Mouse (Mus musculus) limb, embryonic 11.5 days (tissue): ENCODE measurements around the gene Rnf6. TPM values are rescaled to one million over a fixed set of nuclear protein-coding genes. Genes with fewer than 3 reads are reported as not detected.

ENCODE experiments used
- ATAC-seq: fragments of 200-750 bp; cut with Nextera tagmentation; 2 replicates; pipeline ENCODE4 v1.8.0; 2017; ENCODE audit warnings: low read depth; ENCODE audit not compliant: insufficient number of reproducible peaks, low FRiP score, low TSS enrichment
- DNase-seq: peaks from one replicate; pipeline ENCODE4 v3.0.0-alpha.2; 2015; ENCODE audit warnings: low spot score
- H3K27ac ChIP-seq: fragments of 300-500 bp; sonication (generic); replicated peaks from 2 replicates; pipeline ENCODE4 v1.5.1; 2014; ENCODE audit warnings: low read depth, mild to moderate bottlenecking, low read length
- H3K27me3 ChIP-seq: fragments of 300-500 bp; sonication (generic); 2 replicates; pipeline ENCODE4 v1.6.1; 2014; ENCODE audit warnings: mild to moderate bottlenecking, low read length, mixed read lengths; ENCODE audit not compliant: control insufficient read depth, insufficient read depth
- H3K36me3 ChIP-seq: fragments of 300-500 bp; sonication (generic); 2 replicates; pipeline ENCODE4 v1.6.1; 2014; ENCODE audit warnings: mild to moderate bottlenecking, low read length, moderate library complexity, mixed read lengths; ENCODE audit not compliant: control insufficient read depth, insufficient read depth
- H3K4me1 ChIP-seq: fragments of 300-500 bp; sonication (generic); 2 replicates; pipeline ENCODE4 v1.6.1; 2014; ENCODE audit warnings: low read length, mixed read lengths; ENCODE audit not compliant: control insufficient read depth, insufficient read depth
- H3K4me2 ChIP-seq: fragments of 300-500 bp; sonication (generic); 2 replicates; pipeline ENCODE4 v1.6.1; 2014; ENCODE audit warnings: low read depth, mild to moderate bottlenecking, moderate library complexity; ENCODE audit not compliant: severe bottlenecking
- H3K4me3 ChIP-seq: fragments of 300-500 bp; sonication (generic); 2 replicates; pipeline ENCODE4 v1.5.1; 2014; ENCODE audit warnings: low read depth, low read length
- H3K9ac ChIP-seq: fragments of 300-500 bp; sonication (generic); 2 replicates; pipeline ENCODE4 v1.6.1; 2014; ENCODE audit warnings: mild to moderate bottlenecking, low read length
- H3K9me3 ChIP-seq: fragments of 300-500 bp; sonication (generic); 2 replicates; pipeline ENCODE4 v1.6.1; 2016; ENCODE audit warnings: low read length; ENCODE audit not compliant: control insufficient read depth
- WGBS: fragments of 180-500 bp; shearing (Covaris S2); extraction: QIAGEN DNeasy Blood & Tissue Kit; methylation state at CpG from one replicate; pipeline ENCODE4 v1.1.7; 2014; 5-methylcytosine and 5-hydroxymethylcytosine counted together
- polyA plus RNA-seq: library from polyadenylated mRNA; unstranded; fragments of >200 nt; fragmentation: Nextera tagmentation; extraction: Ambion mirVana; gene quantifications from 2 replicates; pipeline ENCODE4 v1.2.1, GENCODE M21; 2014

The Rnf6 gene
- polyA plus RNA-seq, 1 experiment from 2014 or later, result 26.2 TPM

GRCm38 (mm10) chr5:146220501-146220878 is 865 bp downstream of the Rnf6 start:
- peak overlapping the region; percentile 56 for H3K4me2 ChIP-seq
- ATAC-seq, result peak; percentile 69
- 8% methylated on average over 13 of the region's 13 CpGs for whole genome bisulfite sequencing
- peak overlapping the region; percentile 52 for H3K4me3 ChIP-seq
- DNase-seq, result no peak
- no peak overlapping the region for H3K27ac ChIP-seq
- 0 out of 2 replicates have a peak, but pooled peaks cover 3% of the 10 kb centered on the region for H3K4me1 ChIP-seq
- no peaks in the 10 kb centered on the region for H3K9me3 ChIP-seq
- no peaks in the 10 kb centered on the region for H3K27me3 ChIP-seq
- peak overlapping the region; percentile 48; the same call in 1 of the 2 replicates for H3K9ac ChIP-seq
- H3K36me3 ChIP-seq, result peaks cover 3% of the 10 kb centered on the region; the same call in 1 of the 2 replicates

GRCm38 (mm10) chr5:146205537-146205936 is 15.8 kb downstream of the Rnf6 start:
- Histone ChIP-seq H3K9me3 (no peaks in the 10 kb centered on the region), H3K27ac (no peak overlapping the region), H3K27me3 (no peaks in the 10 kb centered on the region), H3K9ac (no peak overlapping the region), H3K4me2 (no peak overlapping the region), H3K36me3 (peaks cover 27% of the 10 kb centered on the region), H3K4me3 (no peak overlapping the region), H3K4me1 (no peaks in the 10 kb centered on the region)
- ATAC-seq (no peak), DNase-seq (no peak)
- 98% methylated on average over 5 of the region's 5 CpGs for WGBS

DNA sequence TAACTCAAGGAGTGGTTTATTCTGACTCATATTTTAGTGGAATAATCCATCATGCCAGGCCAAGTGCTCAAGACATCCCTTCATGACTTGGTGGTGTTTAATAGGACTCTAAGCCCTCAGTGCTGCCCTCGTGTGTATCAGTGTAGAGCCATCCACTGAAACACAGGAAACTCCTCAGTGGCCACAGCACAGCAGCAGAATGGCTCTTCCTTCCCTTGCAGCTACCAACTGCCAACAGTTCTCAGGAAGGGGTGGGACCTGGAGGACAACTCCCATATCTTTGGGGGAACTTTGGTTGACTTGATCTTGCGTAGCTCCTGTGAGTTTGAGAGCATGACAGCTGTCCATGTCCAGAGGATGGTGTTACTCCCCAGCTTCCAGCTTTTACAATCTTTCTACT is 17.4 kb downstream of the Rnf6 start:
- WGBS, result 81% methylated on average over 2 of the region's 2 CpGs
- Histone ChIP-seq H3K9ac (no peak overlapping the region), H3K4me3 (no peak overlapping the region), H3K36me3 (peaks cover 24% of the 10 kb centered on the region), H3K4me1 (no peaks in the 10 kb centered on the region), H3K27me3 (no peaks in the 10 kb centered on the region), H3K27ac (no peak overlapping the region), H3K4me2 (no peak overlapping the region), H3K9me3 (no peaks in the 10 kb centered on the region)
- DNase-seq (no peak), ATAC-seq (no peak)

DNA sequence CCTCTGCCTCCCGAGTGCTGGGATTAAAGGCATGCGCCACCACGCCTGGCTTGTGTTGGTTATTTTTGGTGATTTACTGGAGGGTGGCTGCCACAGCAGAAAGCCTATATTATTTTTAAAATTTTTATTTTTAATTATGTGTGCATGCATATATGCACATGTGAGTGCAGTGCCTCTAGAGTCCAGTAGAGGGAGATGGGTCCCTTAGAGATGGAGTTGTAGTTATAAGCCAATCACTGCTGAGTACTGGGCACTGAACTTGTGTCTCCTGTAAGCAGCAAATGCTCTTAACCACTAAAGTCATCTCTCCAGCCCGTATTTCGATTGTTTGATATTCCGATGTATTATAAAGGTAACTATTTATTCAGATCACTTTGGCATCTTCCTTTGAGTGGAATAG is 20.8 kb downstream of the Rnf6 start:
- H3K9ac ChIP-seq, result no peak overlapping the region
- DNase-seq, result no peak
- no peaks in the 10 kb centered on the region for H3K27me3 ChIP-seq
- peaks cover 15% of the 10 kb centered on the region for H3K36me3 ChIP-seq
- no peak overlapping the region for H3K27ac ChIP-seq
- no peaks in the 10 kb centered on the region for H3K4me1 ChIP-seq
- no peak overlapping the region for H3K4me3 ChIP-seq
- WGBS, result 98% methylated on average over 6 of the region's 6 CpGs
- no peak for ATAC-seq
- no peak overlapping the region for H3K4me2 ChIP-seq
- no peaks in the 10 kb centered on the region for H3K9me3 ChIP-seq

DNA sequence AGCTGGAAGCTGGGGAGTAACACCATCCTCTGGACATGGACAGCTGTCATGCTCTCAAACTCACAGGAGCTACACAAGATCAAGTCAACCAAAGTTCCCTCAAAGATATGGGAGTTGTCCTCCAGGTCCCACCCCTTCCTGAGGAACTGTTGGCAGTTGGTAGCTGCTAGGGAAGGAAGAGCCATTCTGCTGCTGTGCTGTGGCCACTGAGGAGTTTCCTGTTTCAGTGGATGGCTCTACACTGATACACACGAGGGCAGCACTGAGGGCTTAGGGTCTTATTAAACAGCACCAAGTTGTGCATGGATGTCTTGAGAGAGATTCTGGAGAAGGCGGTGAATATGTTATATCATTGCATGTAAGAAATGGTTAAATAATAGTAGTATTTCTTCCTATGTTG is 21.8 kb downstream of the Rnf6 start:
- ATAC-seq (no peak), DNase-seq (no peak)
- Histone ChIP-seq H3K4me1 (no peaks in the 10 kb centered on the region), H3K9ac (no peak overlapping the region), H3K36me3 (peaks cover 9% of the 10 kb centered on the region), H3K4me2 (no peak overlapping the region), H3K4me3 (no peak overlapping the region), H3K9me3 (no peaks in the 10 kb centered on the region), H3K27ac (no peak overlapping the region), H3K27me3 (no peaks in the 10 kb centered on the region)
- WGBS, result 86% methylated on average over 2 of the region's 2 CpGs

DNA sequence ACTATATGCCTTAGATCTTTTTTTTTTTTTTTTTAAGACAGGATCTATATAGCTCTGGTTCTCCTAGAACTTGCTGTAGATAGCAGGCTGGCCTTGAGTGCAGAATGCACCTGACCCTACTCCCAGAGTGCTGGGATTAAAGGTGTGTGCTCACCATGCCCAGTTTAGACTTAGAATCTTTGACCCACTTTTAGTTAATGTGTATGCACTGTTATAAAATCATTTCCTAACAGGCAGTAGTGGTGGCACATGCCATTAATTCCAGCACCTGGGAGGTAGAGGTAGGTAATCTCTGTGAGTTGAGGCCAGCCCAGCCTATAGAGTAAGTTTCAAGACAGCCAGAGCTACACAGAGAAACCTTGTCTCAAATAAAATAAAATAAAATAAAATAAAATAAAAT is 22.3 kb downstream of the Rnf6 start:
- Histone ChIP-seq H3K36me3 (peaks cover 6% of the 10 kb centered on the region), H3K4me2 (no peak overlapping the region), H3K9ac (no peak overlapping the region), H3K9me3 (no peaks in the 10 kb centered on the region), H3K27ac (no peak overlapping the region), H3K27me3 (no peaks in the 10 kb centered on the region), H3K4me1 (no peaks in the 10 kb centered on the region), H3K4me3 (no peak overlapping the region)
- DNase-seq (no peak), ATAC-seq (no peak)

DNA sequence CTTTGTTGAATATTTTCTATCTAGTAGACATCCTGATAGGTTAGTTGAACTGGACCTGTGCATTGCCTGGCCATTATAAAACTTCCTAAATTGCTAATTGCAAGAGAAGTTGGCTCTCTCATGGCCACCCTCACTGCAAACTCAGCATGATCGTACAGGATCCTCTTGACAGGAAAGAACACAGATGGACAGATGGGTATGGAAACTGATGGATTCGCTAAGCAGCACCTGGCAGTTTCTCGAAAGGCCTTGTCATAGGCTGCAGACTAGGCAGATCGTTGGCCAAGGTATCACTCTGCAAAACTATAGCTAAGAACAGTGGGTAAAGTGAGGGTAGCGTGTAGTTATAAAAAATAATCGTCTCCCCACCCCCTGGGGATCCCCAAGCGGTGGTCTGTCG is 28.0 kb downstream of the Rnf6 start:
- WGBS, result 81% methylated on average over 8 of the region's 8 CpGs
- no peak overlapping the region for H3K4me3 ChIP-seq

GRCm38 (mm10) chr5:146190501-146191269 is 30.7 kb downstream of the Rnf6 start:
- Histone ChIP-seq H3K4me3 (no peak overlapping the region), H3K36me3 (no peaks in the 10 kb centered on the region), H3K9me3 (no peaks in the 10 kb centered on the region), H3K4me1 (no peaks in the 10 kb centered on the region), H3K4me2 (no peak overlapping the region), H3K9ac (no peak overlapping the region), H3K27ac (no peak overlapping the region), H3K27me3 (no peaks in the 10 kb centered on the region)
- WGBS, result 64% methylated on average over 3 of the region's 3 CpGs
- no peak for ATAC-seq
- no peak for DNase-seq

More for the DNA sequence above, 28.0 kb downstream of the Rnf6 start:
- ATAC-seq, result no peak
- H3K27me3 ChIP-seq, result no peaks in the 10 kb centered on the region
- DNase-seq, result no peak
- no peak overlapping the region for H3K9ac ChIP-seq
- H3K27ac ChIP-seq, result no peak overlapping the region
- H3K9me3 ChIP-seq, result no peaks in the 10 kb centered on the region
- H3K36me3 ChIP-seq, result no peaks in the 10 kb centered on the region
- no peaks in the 10 kb centered on the region for H3K4me1 ChIP-seq
- no peak overlapping the region for H3K4me2 ChIP-seq

- no peaks in the 10 kb centered on the region for H3K27me3 ChIP-seq
- no peaks in the 10 kb centered on the region for H3K4me1 ChIP-seq
- H3K36me3 ChIP-seq, result no peaks in the 10 kb centered on the region
- H3K4me2 ChIP-seq, result no peak overlapping the region
- H3K9ac ChIP-seq, result no peak overlapping the region
- WGBS, result 71% methylated on average over 4 of the region's 4 CpGs
- H3K27ac ChIP-seq, result no peak overlapping the region
- H3K4me3 ChIP-seq, result no peak overlapping the region
- ATAC-seq (no peak), DNase-seq (no peak)
- H3K9me3 ChIP-seq, result no peaks in the 10 kb centered on the region
These were observed 31.3 kb downstream of the Rnf6 start for GRCm38 (mm10) chr5:146190093-146190492.
